In genomic region chr16:89699710-89700109, GRCm38 (mm10) we compare ENCODE assay signal across 16 mouse cellular contexts.
DNase-seq lines count a peak whose midpoint lies in the region; ATAC-seq lines count a peak whose summit lies in the region.
"Had no signal": no experiment of that assay in that cellular context is flagged by ENCODE, and none has a peak within 500 bp of the region (broad histone marks: within the 10 kb centered on the region; RNA-seq: fewer than 3 reads in every experiment).

No protein-coding gene starts in this region.

- no peak overlapping the region for H3K27ac ChIP-seq in forebrain, embryonic 14.5 days (ENCODE audit: low read depth, low read length)
- no peak overlapping the region for H3K27ac ChIP-seq in forebrain, embryonic 16.5 days (ENCODE audit: low read length)
- peak overlapping the region; percentile 39; the same call in 1 of the 2 replicates for H3K27ac ChIP-seq in kidney, embryonic 15.5 days
- no peak overlapping the region for H3K27ac ChIP-seq in embryonic facial prominence, embryonic 14.5 days (replicated peaks; ENCODE audit: low read depth, low read length)
- H3K27ac ChIP-seq: embryonic facial prominence, embryonic 15.5 days; liver, embryonic 13.5 days had no signal

- H3K4me3 ChIP-seq in forebrain, embryonic 14.5 days (ENCODE audit: low read depth, low read length) = no peak overlapping the region
- no peak overlapping the region for H3K4me3 ChIP-seq in forebrain, embryonic 16.5 days (replicated peaks; ENCODE audit: low read length)
- H3K4me3 ChIP-seq in kidney, embryonic 15.5 days (replicated peaks) = no peak overlapping the region
- no peak overlapping the region for H3K4me3 ChIP-seq in embryonic facial prominence, embryonic 14.5 days (ENCODE audit: low read depth, low read length)
- H3K4me3 ChIP-seq: embryonic facial prominence, embryonic 15.5 days; liver, embryonic 13.5 days; myocyte had no signal

- 0 out of 2 replicates have a peak, but pooled peaks cover 2% of the 10 kb centered on the region for H3K4me1 ChIP-seq in forebrain, embryonic 14.5 days (ENCODE audit: control insufficient read depth, insufficient read depth, low read length)
- no peaks in the 10 kb centered on the region for H3K4me1 ChIP-seq in forebrain, embryonic 16.5 days (replicated peaks; ENCODE audit: control insufficient read depth, insufficient read depth, low read length)
- H3K4me1 ChIP-seq in kidney, embryonic 15.5 days = peaks cover 16% of the 10 kb centered on the region
- peaks cover 8% of the 10 kb centered on the region; the same call in 1 of the 2 replicates for H3K4me1 ChIP-seq in embryonic facial prominence, embryonic 14.5 days (ENCODE audit: control insufficient read depth, insufficient read depth, low read length)
- H3K4me1 ChIP-seq: embryonic facial prominence, embryonic 15.5 days; liver, embryonic 13.5 days had no signal

- H3K4me2 ChIP-seq in forebrain, embryonic 14.5 days (ENCODE audit: low read length) = no peak overlapping the region
- H3K4me2 ChIP-seq in forebrain, embryonic 16.5 days (ENCODE audit: low read length) = no peak overlapping the region
- H3K4me2 ChIP-seq in kidney, embryonic 15.5 days = no peak overlapping the region
- no peak overlapping the region for H3K4me2 ChIP-seq in embryonic facial prominence, embryonic 14.5 days (ENCODE audit: low read depth, low read length)
- H3K4me2 ChIP-seq: embryonic facial prominence, embryonic 15.5 days; liver, embryonic 13.5 days had no signal

- intact Hi-C loops in left cerebral cortex, postnatal 4 days (cut with DNase I) = no loop called here

- no peaks in the 10 kb centered on the region for H3K36me3 ChIP-seq in forebrain, embryonic 14.5 days (ENCODE audit: control insufficient read depth, insufficient read depth, low read length)
- no peaks in the 10 kb centered on the region for H3K36me3 ChIP-seq in forebrain, embryonic 16.5 days (ENCODE audit: control insufficient read depth, insufficient read depth)
- H3K36me3 ChIP-seq in kidney, embryonic 15.5 days = no peaks in the 10 kb centered on the region
- H3K36me3 ChIP-seq in embryonic facial prominence, embryonic 14.5 days (ENCODE audit: control insufficient read depth, insufficient read depth, low read length) = no peaks in the 10 kb centered on the region
- H3K36me3 ChIP-seq: embryonic facial prominence, embryonic 15.5 days; liver, embryonic 13.5 days had no signal

- no peaks in the 10 kb centered on the region for H3K27me3 ChIP-seq in forebrain, embryonic 14.5 days (replicated peaks; ENCODE audit: control insufficient read depth, insufficient read depth, low read length)
- no peaks in the 10 kb centered on the region for H3K27me3 ChIP-seq in forebrain, embryonic 16.5 days (replicated peaks; ENCODE audit: control insufficient read depth, insufficient read depth, low read length)
- no peaks in the 10 kb centered on the region for H3K27me3 ChIP-seq in kidney, embryonic 15.5 days
- no peaks in the 10 kb centered on the region for H3K27me3 ChIP-seq in embryonic facial prominence, embryonic 14.5 days (replicated peaks; ENCODE audit: control insufficient read depth, insufficient read depth, low read length)
- H3K27me3 ChIP-seq: embryonic facial prominence, embryonic 15.5 days; liver, embryonic 13.5 days had no signal

- 0% methylated on average over 2 of the region's 2 CpGs for WGBS in forebrain, embryonic 14.5 days
- WGBS in forebrain, embryonic 16.5 days = 3% methylated on average over 2 of the region's 2 CpGs
- 3% methylated on average over 2 of the region's 2 CpGs for WGBS in kidney, embryonic 15.5 days
- 17% methylated on average over 2 of the region's 2 CpGs for WGBS in embryonic facial prominence, embryonic 14.5 days

- no peak for ATAC-seq in forebrain, embryonic 14.5 days
- ATAC-seq in forebrain, embryonic 16.5 days = no peak
- ATAC-seq in kidney, embryonic 15.5 days (replicated peaks; ENCODE audit: low FRiP score) = peak; percentile 63; the same call in 1 of the 2 replicates
- ATAC-seq in embryonic facial prominence, embryonic 14.5 days (ENCODE audit: low read depth) = peak; percentile 70

- no peaks in the 10 kb centered on the region for H3K9me3 ChIP-seq in forebrain, embryonic 14.5 days (replicated peaks; ENCODE audit: control insufficient read depth, low read length)
- H3K9me3 ChIP-seq in forebrain, embryonic 16.5 days (ENCODE audit: control insufficient read depth, low read length) = no peaks in the 10 kb centered on the region
- no peaks in the 10 kb centered on the region for H3K9me3 ChIP-seq in kidney, embryonic 15.5 days (replicated peaks)
- H3K9me3 ChIP-seq in embryonic facial prominence, embryonic 14.5 days (ENCODE audit: control insufficient read depth, low read length) = no peaks in the 10 kb centered on the region
- H3K9me3 ChIP-seq: embryonic facial prominence, embryonic 15.5 days; liver, embryonic 13.5 days had no signal

- peak; percentile 25 for DNase-seq in forebrain, embryonic 14.5 days (ENCODE audit: low spot score)
- no peak for DNase-seq in kidney, adult 18-20 months
- peak; percentile 20 for DNase-seq in R1 (ENCODE audit: low read depth, low spot score)
- DNase-seq in embryonic facial prominence, embryonic 14.5 days (ENCODE audit: low spot score) = peak; percentile 70
- DNase-seq in left cerebral cortex, postnatal 4 days = no peak
- DNase-seq in spleen, adult 12 weeks (ENCODE audit: low spot score) = no peak
- DNase-seq: adrenal gland, postnatal 36 days; cerebellum, adult 11-12 months; kidney, adult 2 months; liver, embryonic 13.5 days; lung, postnatal 36 days; thymus, postnatal 25 days had no signal

- H3K9ac ChIP-seq in forebrain, embryonic 14.5 days (ENCODE audit: low read length) = no peak overlapping the region
- no peak overlapping the region for H3K9ac ChIP-seq in forebrain, embryonic 16.5 days (replicated peaks; ENCODE audit: low read depth, low read length)
- H3K9ac ChIP-seq in kidney, embryonic 15.5 days = no peak overlapping the region
- H3K9ac ChIP-seq in embryonic facial prominence, embryonic 14.5 days (ENCODE audit: low read depth, low read length) = no peak overlapping the region
- H3K9ac ChIP-seq: embryonic facial prominence, embryonic 15.5 days; liver, embryonic 13.5 days had no signal

Comparison
In these comparisons a context has a peak if more than half of its experiments do, and no peak if none do; other contexts are left out.
1. ATAC-seq: peak in kidney, embryonic 15.5 days (single experiment) and embryonic facial prominence, embryonic 14.5 days (single experiment); none in forebrain, embryonic 14.5 days (single experiment) and forebrain, embryonic 16.5 days (single experiment).
2. DNase-seq: peak in forebrain, embryonic 14.5 days (single experiment), R1 (single experiment) and embryonic facial prominence, embryonic 14.5 days (single experiment); none in kidney, adult 18-20 months (single experiment), left cerebral cortex, postnatal 4 days (single experiment) and spleen, adult 12 weeks (single experiment).